Mouse (Mus musculus): ENCODE data around the gene Creld2. TPM values are rescaled to one million over a fixed set of nuclear protein-coding genes. Genes with fewer than 3 reads are reported as not detected.

The Creld2 gene
- polyA plus RNA-seq, 1 experiment from 2014 or later: 96.5 TPM

- no peaks in the 10 kb centered on the region for H3K9me3 ChIP-seq
- H3K4me1 ChIP-seq: peaks cover 25% of the 10 kb centered on the region
- WGBS: 87% methylated on average over 9 of the region's 9 CpGs
- peaks cover 3% of the 10 kb centered on the region for H3K36me3 ChIP-seq (replicated peaks)
- no peak for DNase-seq (ENCODE audit: extremely low spot score, low spot score)
- no peaks in the 10 kb centered on the region for H3K27me3 ChIP-seq (ENCODE audit: poor library complexity, severe bottlenecking)
- no peak overlapping the region for H3K27ac ChIP-seq
- no peak overlapping the region for H3K4me3 ChIP-seq
Measured at GRCm38 (mm10) chr15:88832536-88832935, 13.1 kb downstream of the Creld2 start.

GRCm38 (mm10) chr15:88836031-88836430 lies 16.6 kb downstream of the Creld2 start:
- Histone ChIP-seq H3K36me3 (replicated peaks) (no peaks in the 10 kb centered on the region), H3K4me1 (peaks cover 37% of the 10 kb centered on the region), H3K27me3 (ENCODE audit: poor library complexity, severe bottlenecking) (no peaks in the 10 kb centered on the region), H3K27ac (no peak overlapping the region), H3K4me3 (no peak overlapping the region), H3K9me3 (no peaks in the 10 kb centered on the region)
- 85% methylated on average over 6 of the region's 6 CpGs for whole genome bisulfite sequencing
- no peak for DNase-seq (ENCODE audit: extremely low spot score, low spot score)

- H3K27me3 ChIP-seq (ENCODE audit: poor library complexity, severe bottlenecking): no peaks in the 10 kb centered on the region
- H3K4me1 ChIP-seq: peaks cover 37% of the 10 kb centered on the region
- peak overlapping the region; percentile 60 for H3K4me3 ChIP-seq
- 80% methylated on average over 5 of the region's 5 CpGs for WGBS
- no peaks in the 10 kb centered on the region for H3K9me3 ChIP-seq
- no peak overlapping the region for H3K27ac ChIP-seq
- H3K36me3 ChIP-seq (replicated peaks): no peaks in the 10 kb centered on the region
- no peak for DNase-seq (ENCODE audit: extremely low spot score, low spot score)
Measured at GRCm38 (mm10) chr15:88836571-88836970, 17.1 kb downstream of the Creld2 start.

GRCm38 (mm10) chr15:88837199-88837932 lies 17.9 kb downstream of the Creld2 start:
- Histone ChIP-seq H3K4me1 (peaks cover 37% of the 10 kb centered on the region), H3K36me3 (replicated peaks) (no peaks in the 10 kb centered on the region), H3K27ac (peak overlapping the region; percentile 83), H3K27me3 (ENCODE audit: poor library complexity, severe bottlenecking) (no peaks in the 10 kb centered on the region), H3K4me3 (peak overlapping the region; percentile 60), H3K9me3 (no peaks in the 10 kb centered on the region)
- under 1% methylated on average over 39 of the region's 39 CpGs for WGBS
- DNase-seq (ENCODE audit: extremely low spot score, low spot score): peak; percentile 74

GRCm38 (mm10) chr15:88837977-88838376 lies 18.5 kb downstream of the Creld2 start:
- no peaks in the 10 kb centered on the region for H3K9me3 ChIP-seq
- peak overlapping the region; percentile 60 for H3K4me3 ChIP-seq
- no peaks in the 10 kb centered on the region for H3K27me3 ChIP-seq (ENCODE audit: poor library complexity, severe bottlenecking)
- peaks cover 37% of the 10 kb centered on the region for H3K4me1 ChIP-seq
- no peak for DNase-seq (ENCODE audit: extremely low spot score, low spot score)
- 2% methylated on average over 11 of the region's 11 CpGs for WGBS
- H3K36me3 ChIP-seq (replicated peaks): no peaks in the 10 kb centered on the region
- H3K27ac ChIP-seq: peak overlapping the region; percentile 83

GRCm38 (mm10) chr15:88839271-88839670 lies 19.8 kb downstream of the Creld2 start:
- H3K9me3 ChIP-seq: no peaks in the 10 kb centered on the region
- H3K4me3 ChIP-seq: peak overlapping the region; percentile 23
- peak overlapping the region; percentile 67 for H3K27ac ChIP-seq
- no peaks in the 10 kb centered on the region for H3K27me3 ChIP-seq (ENCODE audit: poor library complexity, severe bottlenecking)
- DNase-seq (ENCODE audit: extremely low spot score, low spot score): no peak
- 32% methylated on average over 9 of the region's 9 CpGs for WGBS
- no peaks in the 10 kb centered on the region for H3K36me3 ChIP-seq (replicated peaks)
- H3K4me1 ChIP-seq: peaks cover 45% of the 10 kb centered on the region

GRCm38 (mm10) chr15:88840126-88840525 lies 20.7 kb downstream of the Creld2 start:
- 58% methylated on average over 10 of the region's 10 CpGs for WGBS
- Histone ChIP-seq H3K4me1 (peaks cover 45% of the 10 kb centered on the region), H3K36me3 (replicated peaks) (no peaks in the 10 kb centered on the region), H3K27ac (peak overlapping the region; percentile 67), H3K9me3 (no peaks in the 10 kb centered on the region), H3K4me3 (no peak overlapping the region), H3K27me3 (ENCODE audit: poor library complexity, severe bottlenecking) (no peaks in the 10 kb centered on the region)
- no peak for DNase-seq (ENCODE audit: extremely low spot score, low spot score)

GRCm38 (mm10) chr15:88841160-88841559 lies 21.7 kb downstream of the Creld2 start:
- DNase-seq (ENCODE audit: extremely low spot score, low spot score): no peak
- no peak overlapping the region for H3K4me3 ChIP-seq
- no peaks in the 10 kb centered on the region for H3K9me3 ChIP-seq
- H3K36me3 ChIP-seq (replicated peaks): no peaks in the 10 kb centered on the region
- no peaks in the 10 kb centered on the region for H3K27me3 ChIP-seq (ENCODE audit: poor library complexity, severe bottlenecking)
- 98% methylated on average over 2 of the region's 2 CpGs for WGBS
- peaks cover 45% of the 10 kb centered on the region for H3K4me1 ChIP-seq
- H3K27ac ChIP-seq: no peak overlapping the region

GRCm38 (mm10) chr15:88841580-88842299 lies 22.3 kb downstream of the Creld2 start:
- Histone ChIP-seq H3K9me3 (no peaks in the 10 kb centered on the region), H3K36me3 (replicated peaks) (no peaks in the 10 kb centered on the region), H3K4me3 (no peak overlapping the region), H3K27ac (no peak overlapping the region), H3K27me3 (ENCODE audit: poor library complexity, severe bottlenecking) (no peaks in the 10 kb centered on the region), H3K4me1 (peaks cover 41% of the 10 kb centered on the region)
- DNase-seq (ENCODE audit: extremely low spot score, low spot score): no peak
- WGBS: 83% methylated on average over 3 of the region's 3 CpGs

GRCm38 (mm10) chr15:88842300-88842673 lies 22.8 kb downstream of the Creld2 start:
- Histone ChIP-seq H3K27ac (no peak overlapping the region), H3K27me3 (ENCODE audit: poor library complexity, severe bottlenecking) (no peaks in the 10 kb centered on the region), H3K4me1 (peaks cover 36% of the 10 kb centered on the region), H3K4me3 (no peak overlapping the region), H3K36me3 (replicated peaks) (no peaks in the 10 kb centered on the region), H3K9me3 (no peaks in the 10 kb centered on the region)
- DNase-seq (ENCODE audit: extremely low spot score, low spot score): no peak
- WGBS: 79% methylated on average over 3 of the region's 3 CpGs

- no peaks in the 10 kb centered on the region for H3K9me3 ChIP-seq
- no peaks in the 10 kb centered on the region for H3K36me3 ChIP-seq (replicated peaks)
- H3K27ac ChIP-seq: peak overlapping the region; percentile 16; the same call in 1 of the 2 replicates
- DNase-seq (ENCODE audit: extremely low spot score, low spot score): no peak
- no peak overlapping the region for H3K4me3 ChIP-seq
- 61% methylated on average over 8 of the region's 8 CpGs for WGBS
- H3K27me3 ChIP-seq (ENCODE audit: poor library complexity, severe bottlenecking): no peaks in the 10 kb centered on the region
- H3K4me1 ChIP-seq: peaks cover 26% of the 10 kb centered on the region
Measured at GRCm38 (mm10) chr15:88843486-88844097, 24.1 kb downstream of the Creld2 start.

- no peaks in the 10 kb centered on the region for H3K27me3 ChIP-seq (ENCODE audit: poor library complexity, severe bottlenecking)
- DNase-seq (ENCODE audit: extremely low spot score, low spot score): no peak
- H3K4me1 ChIP-seq: peaks cover 13% of the 10 kb centered on the region
- no peak overlapping the region for H3K4me3 ChIP-seq
- no peak overlapping the region for H3K27ac ChIP-seq
- H3K36me3 ChIP-seq (replicated peaks): no peaks in the 10 kb centered on the region
- no peaks in the 10 kb centered on the region for H3K9me3 ChIP-seq
- WGBS: 94% methylated on average over 7 of the region's 7 CpGs
Measured at GRCm38 (mm10) chr15:88844966-88845365, 25.5 kb downstream of the Creld2 start.

GRCm38 (mm10) chr15:88848661-88849060 lies 29.2 kb downstream of the Creld2 start:
- DNase-seq (ENCODE audit: extremely low spot score, low spot score): no peak
- H3K4me1 ChIP-seq: peaks cover 19% of the 10 kb centered on the region
- 97% methylated on average over 1 of the region's 1 CpGs for WGBS

More at GRCm38 (mm10) chr15:88848661-88849060, 29.2 kb downstream of the Creld2 start:
- no peak overlapping the region for H3K4me3 ChIP-seq
- H3K27me3 ChIP-seq (ENCODE audit: poor library complexity, severe bottlenecking): no peaks in the 10 kb centered on the region
- H3K9me3 ChIP-seq: no peaks in the 10 kb centered on the region
- H3K36me3 ChIP-seq (replicated peaks): no peaks in the 10 kb centered on the region
- H3K27ac ChIP-seq: no peak overlapping the region
